Mouse (Mus musculus) ES-E14 (cell line): ENCODE measurements at regions not wholly inside any gene's neighbourhood (a gene's known extent, or its start where the extent isn't known, plus 50 kb on each side); places are given as distances from the start of the nearest gene placed in this dataset.
A peak's percentile ranks its signal among the peaks of the same experiment; 100 is the strongest.

Experiments
- DNase-seq: peaks from one replicate; pipeline ENCODE4 v3.0.0-alpha.2; 2013; ENCODE audit warnings: low read depth, low spot score
- H3K27ac ChIP-seq: 2 replicates; pipeline ENCODE4 v1.5.1; 2012; ENCODE audit warnings: low read depth, mild to moderate bottlenecking, low read length, moderate library complexity, mixed read lengths; ENCODE audit not compliant: poor library complexity, insufficient read depth, severe bottlenecking
- H3K36me3 ChIP-seq: 2 replicates; pipeline ENCODE4 v1.6.1; 2012; ENCODE audit warnings: mild to moderate bottlenecking, low read length, moderate library complexity, mixed read lengths; ENCODE audit not compliant: control insufficient read depth, poor library complexity, insufficient read depth, severe bottlenecking
- H3K4me1 ChIP-seq, 2 experiments: fragments of 150-350 bp in 1 of 2; sonication (generic) in 1 of 2; 2 replicates each; pipeline ENCODE4 v1.6.1; 2012; ENCODE audit warnings: low read length in 2 of 2, mild to moderate bottlenecking in 1 of 2, mixed read lengths in 1 of 2; ENCODE audit not compliant: control insufficient read depth in 2 of 2, insufficient read depth in 2 of 2, poor library complexity in 1 of 2
- H3K4me3 ChIP-seq, 2 experiments: fragments of 150-350 bp in 1 of 2; sonication (generic) in 1 of 2; 2 replicates each; pipeline ENCODE4 v1.5.1; 2012; ENCODE audit warnings: low read length in 2 of 2, low read depth in 1 of 2, mild to moderate bottlenecking in 1 of 2, mixed read lengths in 1 of 2; ENCODE audit not compliant: insufficient read depth in 1 of 2, poor library complexity in 1 of 2, severe bottlenecking in 1 of 2
- H3K9ac ChIP-seq: 2 replicates; pipeline ENCODE4 v1.6.1; 2012; ENCODE audit warnings: low read depth, mild to moderate bottlenecking, low read length, mixed read lengths; ENCODE audit not compliant: poor library complexity, insufficient read depth, severe bottlenecking
- H3K9me3 ChIP-seq: fragments of 150-350 bp; sonication (generic); 2 replicates; pipeline ENCODE4 v1.6.1; 2012; ENCODE audit warnings: low read depth, mild to moderate bottlenecking, low read length; ENCODE audit not compliant: control insufficient read depth, insufficient read depth
- CHD2 ChIP-seq: IDR thresholded peaks from 2 replicates; pipeline ENCODE4 v1.6.1; 2014; ENCODE audit warnings: mild to moderate bottlenecking, low read depth, low read length, inconsistent platforms
- HCFC1 ChIP-seq: IDR thresholded peaks from 2 replicates; pipeline ENCODE4 v1.6.1; 2012; ENCODE audit warnings: low read length, inconsistent platforms, borderline replicate concordance; ENCODE audit not compliant: insufficient read depth
- MAFK ChIP-seq: IDR thresholded peaks from 2 replicates; pipeline ENCODE4 v1.6.1; 2014; ENCODE audit warnings: mild to moderate bottlenecking, low read depth, low read length, inconsistent platforms; ENCODE audit not compliant: insufficient read depth
- ZC3H11A ChIP-seq: IDR thresholded peaks from 2 replicates; pipeline ENCODE4 v1.6.1; 2012; ENCODE audit warnings: low read depth, mild to moderate bottlenecking, inconsistent platforms, low read length, borderline replicate concordance
- ZNF384 ChIP-seq: IDR thresholded peaks from 2 replicates; pipeline ENCODE4 v1.6.1; 2012; ENCODE audit warnings: low read depth, low read length, inconsistent platforms
- in situ Hi-C, 2 experiments: fragments of 600-800 bp; cut with MboI; formaldehyde crosslinking; loops; one replicate each; pipeline ENCODE4 v1.15.1; 2025; ENCODE audit warnings: low sequenced_read_pairs in 2 of 2, inconsistent platforms in 1 of 2; ENCODE audit not compliant: unreplicated experiment in 2 of 2

DNA sequence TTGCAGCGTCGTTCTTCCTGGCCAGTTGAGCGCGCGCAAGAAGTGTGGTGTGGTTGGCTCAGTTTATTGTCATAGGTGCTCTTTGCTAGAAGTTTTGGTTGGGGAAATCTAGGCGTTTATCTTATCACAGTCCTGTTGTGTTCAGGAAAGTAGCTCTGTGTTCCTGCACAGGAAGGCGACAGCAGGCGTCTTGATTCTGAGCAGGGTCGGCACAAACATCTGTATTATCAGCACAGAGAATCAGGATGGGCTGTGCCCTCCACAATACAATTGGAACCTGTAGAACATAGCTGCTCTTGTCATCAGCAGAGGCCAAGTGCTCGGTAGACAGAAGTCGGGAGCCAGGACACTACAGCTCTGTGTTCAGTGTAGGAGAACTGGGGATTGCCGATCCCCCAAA, 225.1 kb upstream of the Zfp930 start:
- in situ Hi-C loops: no loop called here
- no peak overlapping the region for H3K4me3 ChIP-seq
- H3K27ac ChIP-seq: no peak overlapping the region
- no peak overlapping the region for H3K9ac ChIP-seq
- no peaks in the 10 kb centered on the region for H3K9me3 ChIP-seq
- TF ChIP-seq ZC3H11A (no peak), HCFC1 (no peak), ZNF384 (no peak), MAFK (no peak), CHD2 (no peak)
- no peaks in the 10 kb centered on the region for H3K36me3 ChIP-seq
- no peak for DNase-seq
- H3K4me1 ChIP-seq: no peaks in the 10 kb centered on the region

DNA sequence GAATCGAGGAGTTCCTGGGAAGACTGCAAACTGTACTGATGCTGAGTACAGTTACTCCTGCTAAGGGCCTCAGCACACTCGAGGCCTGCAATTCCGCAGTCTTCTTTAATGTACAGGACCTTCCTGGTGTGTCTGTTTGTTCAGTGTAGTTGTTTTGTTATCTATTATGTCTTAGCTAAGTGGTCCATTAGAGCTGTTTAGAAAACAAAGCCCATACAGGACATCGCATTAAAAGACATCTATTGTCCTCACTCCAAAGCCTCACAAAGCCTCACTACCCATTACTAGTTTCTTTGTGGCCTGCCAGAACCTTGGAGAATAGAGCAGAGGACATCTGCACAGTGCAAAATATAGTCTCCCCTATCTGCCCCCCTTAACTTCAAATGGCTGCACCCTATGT, 224.4 kb upstream of the Zfp930 start:
- no peaks in the 10 kb centered on the region for H3K36me3 ChIP-seq
- no peak overlapping the region for H3K9ac ChIP-seq
- in situ Hi-C loops: no loop called here
- DNase-seq: peak; percentile 56
- H3K4me3 ChIP-seq: no peak overlapping the region
- no peaks in the 10 kb centered on the region for H3K9me3 ChIP-seq
- TF ChIP-seq MAFK (no peak), CHD2 (no peak), HCFC1 (no peak), ZNF384 (no peak), ZC3H11A (no peak)
- no peak overlapping the region for H3K27ac ChIP-seq
- H3K4me1 ChIP-seq: no peaks in the 10 kb centered on the region

DNA sequence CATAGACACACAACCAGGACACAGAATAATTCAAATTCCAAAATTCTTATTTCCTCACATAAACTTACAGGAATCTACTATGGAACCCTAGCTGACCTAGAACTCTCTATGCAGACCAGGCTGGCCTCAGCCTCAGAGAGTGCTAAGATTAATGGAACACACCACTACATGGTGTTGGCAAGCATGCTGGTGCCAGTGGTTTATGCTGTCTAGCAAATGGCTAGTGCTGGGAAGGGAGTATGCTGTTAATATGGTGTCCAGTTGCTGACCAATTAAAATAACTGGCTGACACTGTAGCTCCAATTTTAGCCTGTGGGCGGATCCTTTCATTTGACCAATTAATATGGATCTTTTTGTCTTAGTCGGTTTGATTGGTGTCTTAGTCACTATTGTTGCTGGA, 222.4 kb upstream of the Zfp930 start:
- Histone ChIP-seq H3K4me3 (no peak overlapping the region), H3K9me3 (no peaks in the 10 kb centered on the region), H3K36me3 (no peaks in the 10 kb centered on the region), H3K27ac (no peak overlapping the region), H3K9ac (no peak overlapping the region), H3K4me1 (no peaks in the 10 kb centered on the region)
- no peak for TF ChIP-seq HCFC1
- no peak for TF ChIP-seq ZC3H11A
- no peak for TF ChIP-seq MAFK
- TF ChIP-seq CHD2: no peak
- TF ChIP-seq ZNF384: no peak
- in situ Hi-C loops: no loop called here
- DNase-seq: no peak
